ENCODE assay signal across 8 mouse cellular contexts in genomic region chr7:51510671-51511651, GRCm38 (mm10). TPM values are rescaled to one million over a fixed set of nuclear protein-coding genes. Genes with fewer than 3 reads are reported as not detected.
DNase-seq lines count a peak whose midpoint lies in the region; ATAC-seq and TF ChIP-seq lines count a peak whose summit lies in the region.

TSS of gene Ano5 (plus strand) at chr7:51511029.

- no peak for TF ChIP-seq EP300 in heart, adult 2 months (IDR thresholded peaks at IDR 0.05; ENCODE audit: insufficient read depth, low read depth, low read length)

- peak within 1 kb of the TSS; percentile 74 for H3K4me2 ChIP-seq in embryonic facial prominence, embryonic 11.5 days (ENCODE audit: low read depth, low read length)
- peak within 1 kb of the TSS; percentile 71 for H3K4me2 ChIP-seq in limb, embryonic 11.5 days (ENCODE audit: low read depth, severe bottlenecking)
- peak within 1 kb of the TSS; percentile 85 for H3K4me2 ChIP-seq in midbrain, embryonic 15.5 days
- peak within 1 kb of the TSS; percentile 76 for H3K4me2 ChIP-seq in stomach, embryonic 15.5 days

- H3K4me1 ChIP-seq in embryonic facial prominence, embryonic 11.5 days (ENCODE audit: control insufficient read depth, insufficient read depth, low read length): no peaks in the 10 kb centered on the region
- no peaks in the 10 kb centered on the region for H3K4me1 ChIP-seq in heart, adult 2 months (ENCODE audit: control insufficient read depth, insufficient read depth, low read length)
- no peaks in the 10 kb centered on the region; the same call in 1 of the 2 replicates for H3K4me1 ChIP-seq in limb, embryonic 11.5 days (ENCODE audit: control insufficient read depth, insufficient read depth, low read length)
- peaks cover 4% of the 10 kb centered on the region; the same call in 1 of the 2 replicates for H3K4me1 ChIP-seq in midbrain, embryonic 15.5 days
- no peaks in the 10 kb centered on the region for H3K4me1 ChIP-seq in stomach, embryonic 15.5 days

- no peaks in the 10 kb centered on the region for H3K79me2 ChIP-seq in heart, adult 2 months (replicated peaks; ENCODE audit: control insufficient read depth, insufficient read depth, low read length)

- peak; percentile 24 for DNase-seq in adrenal gland, postnatal 14 days
- peak; percentile 51 for DNase-seq in embryonic facial prominence, embryonic 11.5 days (ENCODE audit: low spot score)
- DNase-seq in heart, adult 2 months: peak; percentile 13 to 32
- DNase-seq in kidney, adult 9 months: peak; percentile 82
- DNase-seq in limb, embryonic 11.5 days (ENCODE audit: low spot score): peak; percentile 45

- TF ChIP-seq POLR2A in heart, adult 2 months (IDR thresholded peaks at IDR 0.05; ENCODE audit: insufficient read depth, low read depth, low read length): no peak

- H3K36me3 ChIP-seq in embryonic facial prominence, embryonic 11.5 days (replicated peaks; ENCODE audit: control insufficient read depth, insufficient read depth, low read depth, low read length): no peaks in the 10 kb centered on the region
- no peaks in the 10 kb centered on the region for H3K36me3 ChIP-seq in heart, adult 2 months (ENCODE audit: control insufficient read depth, insufficient read depth, low read length)
- H3K36me3 ChIP-seq in limb, embryonic 11.5 days (ENCODE audit: control insufficient read depth, insufficient read depth, low read length): no peaks in the 10 kb centered on the region
- no peaks in the 10 kb centered on the region for H3K36me3 ChIP-seq in midbrain, embryonic 15.5 days (replicated peaks)
- H3K36me3 ChIP-seq in stomach, embryonic 15.5 days: no peaks in the 10 kb centered on the region

- no peak within 1 kb of the TSS for H3K27ac ChIP-seq in embryonic facial prominence, embryonic 11.5 days (replicated peaks; ENCODE audit: low read depth, low read length)
- no peak within 1 kb of the TSS for H3K27ac ChIP-seq in heart, adult 2 months
- H3K27ac ChIP-seq in limb, embryonic 11.5 days (replicated peaks; ENCODE audit: low read depth, low read length): no peak within 1 kb of the TSS
- peak within 1 kb of the TSS; percentile 52 for H3K27ac ChIP-seq in midbrain, embryonic 15.5 days
- H3K27ac ChIP-seq in stomach, embryonic 15.5 days: no peak within 1 kb of the TSS

- intact Hi-C loops in heart, adult 2 months (cut with DNase I): no loop called here

- ATAC-seq in embryonic facial prominence, embryonic 11.5 days (replicated peaks; ENCODE audit: insufficient number of reproducible peaks, low FRiP score, low TSS enrichment, low read depth): peak; percentile 70; the same call in 1 of the 2 replicates
- ATAC-seq in limb, embryonic 11.5 days (ENCODE audit: insufficient number of reproducible peaks, low FRiP score, low TSS enrichment, low read depth): peak; percentile 73
- peak; percentile 89 for ATAC-seq in midbrain, embryonic 15.5 days (replicated peaks)
- ATAC-seq in stomach, embryonic 15.5 days (ENCODE audit: insufficient read depth, low FRiP score, low read depth): peak; percentile 77; the same call in 1 of the 2 replicates
- ATAC-seq in megakaryocyte progenitor cell, adult 5-6 weeks (replicated peaks; ENCODE audit: poor library complexity): no peak

- no peak for TF ChIP-seq CTCF in heart, adult 2 months (IDR thresholded peaks at IDR 0.05)

- H3K9ac ChIP-seq in embryonic facial prominence, embryonic 11.5 days (replicated peaks; ENCODE audit: low read length): peak within 1 kb of the TSS; percentile 49
- H3K9ac ChIP-seq in heart, adult 2 months (ENCODE audit: low read depth, low read length): no peak within 1 kb of the TSS
- 0 out of 2 replicates have a peak within 1 kb of the TSS, but pooled peaks have one; percentile 22 for H3K9ac ChIP-seq in limb, embryonic 11.5 days (ENCODE audit: low read length)
- H3K9ac ChIP-seq in midbrain, embryonic 15.5 days: peak within 1 kb of the TSS; percentile 66
- no peak within 1 kb of the TSS for H3K9ac ChIP-seq in stomach, embryonic 15.5 days

- WGBS in embryonic facial prominence, embryonic 11.5 days: 1% methylated on average over 45 of the region's 45 CpGs
- 3% methylated on average over 45 of the region's 45 CpGs for WGBS in heart, adult 2 months
- WGBS in limb, embryonic 11.5 days: 2% methylated on average over 45 of the region's 45 CpGs
- 2% methylated on average over 45 of the region's 45 CpGs for WGBS in midbrain, embryonic 15.5 days
- WGBS in stomach, embryonic 15.5 days: 2% methylated on average over 45 of the region's 45 CpGs

- H3K27me3 ChIP-seq in embryonic facial prominence, embryonic 11.5 days (ENCODE audit: control insufficient read depth, insufficient read depth, low read length): peaks cover 2% of the 10 kb centered on the region; the same call in 1 of the 2 replicates
- no peaks in the 10 kb centered on the region for H3K27me3 ChIP-seq in heart, adult 2 months (ENCODE audit: control insufficient read depth, insufficient read depth, low read length)
- H3K27me3 ChIP-seq in limb, embryonic 11.5 days (ENCODE audit: control insufficient read depth, insufficient read depth, low read length): peaks cover 7% of the 10 kb centered on the region
- H3K27me3 ChIP-seq in midbrain, embryonic 15.5 days (replicated peaks): no peaks in the 10 kb centered on the region; the same call in 1 of the 2 replicates
- H3K27me3 ChIP-seq in stomach, embryonic 15.5 days (replicated peaks): peaks cover 3% of the 10 kb centered on the region; the same call in 1 of the 2 replicates

- peak within 1 kb of the TSS; percentile 37 for H3K4me3 ChIP-seq in embryonic facial prominence, embryonic 11.5 days (ENCODE audit: low read depth, low read length)
- H3K4me3 ChIP-seq in heart, adult 2 months: peak within 1 kb of the TSS; percentile 12; the same call in 1 of the 2 replicates
- H3K4me3 ChIP-seq in limb, embryonic 11.5 days (ENCODE audit: low read depth, low read length): peak within 1 kb of the TSS; percentile 33
- H3K4me3 ChIP-seq in midbrain, embryonic 15.5 days: peak within 1 kb of the TSS; percentile 59
- H3K4me3 ChIP-seq in stomach, embryonic 15.5 days (replicated peaks): peak within 1 kb of the TSS; percentile 38

- H3K9me3 ChIP-seq in embryonic facial prominence, embryonic 11.5 days (replicated peaks; ENCODE audit: control insufficient read depth, low read length): no peaks in the 10 kb centered on the region
- no peaks in the 10 kb centered on the region for H3K9me3 ChIP-seq in limb, embryonic 11.5 days (ENCODE audit: control insufficient read depth, low read length)
- H3K9me3 ChIP-seq in midbrain, embryonic 15.5 days: no peaks in the 10 kb centered on the region
- no peaks in the 10 kb centered on the region for H3K9me3 ChIP-seq in stomach, embryonic 15.5 days

RNA-seq across cellular contexts. Expression of gene Ano5, which starts in this region (rescaled TPM):
- 0.23 and 0.37 TPM in 2 replicates for total RNA-seq in adrenal gland, postnatal 14 days (2021)
- 0.24 and 0.29 TPM in 2 replicates for polyA plus RNA-seq in embryonic facial prominence, embryonic 11.5 days (2014; fragmentation: Nextera tagmentation; extraction: Ambion mirVana)
- under 1 TPM; 0.65 to 0.96 TPM for total RNA-seq in heart, adult 2 months (2021)
- 0.18 TPM in 1 of 2 replicates, not detected in the other for polyA plus RNA-seq in heart, adult 2 months (2012; rRNA removed)
- 0.09 TPM in 1 of 2 replicates, not detected in the other for polyA plus RNA-seq in limb, embryonic 11.5 days (2014; fragmentation: Nextera tagmentation; extraction: Ambion mirVana)
- polyA plus RNA-seq in midbrain, embryonic 15.5 days (2015; fragmentation: Nextera tagmentation; extraction: Ambion mirVana): 1.2 and 1.6 TPM in 2 replicates
- polyA plus RNA-seq in stomach, embryonic 15.5 days (2015; fragmentation: Nextera tagmentation; extraction: Ambion mirVana): 0.21 and 0.24 TPM in 2 replicates
- not detected in 2 replicates for total RNA-seq in megakaryocyte progenitor cell, adult 5-6 weeks (2015)
- not detected in 2 replicates for total RNA-seq in megakaryocyte progenitor cell, adult 5-6 weeks (2017)

Comparison
In these comparisons a context has a peak if more than half of its experiments do, and no peak if none do; other contexts are left out.
1. Peak in DNase-seq in adrenal gland, postnatal 14 days; RNA of the gene not detected or under 1 TPM.
2. Peak in DNase-seq, ATAC-seq, H3K4me3 ChIP-seq, H3K9ac ChIP-seq and H3K4me2 ChIP-seq in embryonic facial prominence, embryonic 11.5 days; RNA of the gene not detected or under 1 TPM.
3. Peak in DNase-seq and H3K4me3 ChIP-seq in heart, adult 2 months; RNA of the gene not detected or under 1 TPM.
4. Peak in DNase-seq, ATAC-seq, H3K4me3 ChIP-seq, H3K9ac ChIP-seq and H3K4me2 ChIP-seq in limb, embryonic 11.5 days; RNA of the gene not detected or under 1 TPM.
5. Peak in ATAC-seq, H3K4me3 ChIP-seq and H3K4me2 ChIP-seq in stomach, embryonic 15.5 days; RNA of the gene not detected or under 1 TPM.
6. DNase-seq: peak in every context shown above with its lines; median percentile 82 in kidney, adult 9 months; 51 in embryonic facial prominence, embryonic 11.5 days; 45 in limb, embryonic 11.5 days; 24 in adrenal gland, postnatal 14 days; 22 in heart, adult 2 months.